Mouse (Mus musculus) liver, embryonic 15.5 days (tissue): ENCODE measurements at regions not wholly inside any gene's neighbourhood (a gene's known extent, or its start where the extent isn't known, plus 50 kb on each side); places are given as distances from the start of the nearest gene placed in this dataset.

Experiments
- ATAC-seq: fragments of 200-750 bp; cut with Nextera tagmentation; 2 replicates; pipeline ENCODE4 v1.8.0; 2017; ENCODE audit warnings: moderate number of reproducible peaks, mild to moderate bottlenecking, moderate library complexity; ENCODE audit not compliant: insufficient read depth
- H3K27ac ChIP-seq: fragments of 300-500 bp; sonication (generic); replicated peaks from 2 replicates; pipeline ENCODE4 v1.5.1; 2015; ENCODE audit warnings: mild to moderate bottlenecking, inconsistent platforms
- H3K27me3 ChIP-seq: fragments of 300-500 bp; sonication (generic); 2 replicates; pipeline ENCODE4 v1.6.1; 2015; ENCODE audit warnings: mild to moderate bottlenecking, inconsistent platforms
- H3K36me3 ChIP-seq: fragments of 300-500 bp; sonication (generic); replicated peaks from 2 replicates; pipeline ENCODE4 v1.6.1; 2015; ENCODE audit warnings: moderate library complexity, mild to moderate bottlenecking, inconsistent platforms
- H3K4me1 ChIP-seq: fragments of 300-500 bp; sonication (generic); replicated peaks from 2 replicates; pipeline ENCODE4 v1.6.1; 2015; ENCODE audit warnings: inconsistent platforms
- H3K4me2 ChIP-seq: fragments of 300-500 bp; sonication (generic); 2 replicates; pipeline ENCODE4 v1.6.1; 2015; ENCODE audit warnings: moderate library complexity, mild to moderate bottlenecking, inconsistent platforms
- H3K4me3 ChIP-seq: fragments of 300-500 bp; sonication (generic); replicated peaks from 2 replicates; pipeline ENCODE4 v1.5.1; 2015; ENCODE audit warnings: mild to moderate bottlenecking, inconsistent platforms
- H3K9ac ChIP-seq: fragments of 300-500 bp; sonication (generic); 2 replicates; pipeline ENCODE4 v1.6.1; 2015; ENCODE audit warnings: moderate library complexity, mild to moderate bottlenecking, inconsistent platforms
- H3K9me3 ChIP-seq: fragments of 300-500 bp; sonication (generic); replicated peaks from 2 replicates; pipeline ENCODE4 v1.6.1; 2016; ENCODE audit warnings: inconsistent platforms
- WGBS: fragments of 180-500 bp; shearing (Covaris S2); methylation state at CpG from one replicate; pipeline ENCODE4 v1.1.7; 2015; ENCODE audit warnings: mixed read lengths; ENCODE audit not compliant: insufficient replicate concordance; 5-methylcytosine and 5-hydroxymethylcytosine counted together

- Histone ChIP-seq H3K9me3 (no peaks in the 10 kb centered on the region), H3K27ac (no peak overlapping the region), H3K9ac (no peak overlapping the region), H3K36me3 (no peaks in the 10 kb centered on the region), H3K27me3 (no peaks in the 10 kb centered on the region), H3K4me1 (no peaks in the 10 kb centered on the region), H3K4me2 (no peak overlapping the region), H3K4me3 (no peak overlapping the region)
- no peak for ATAC-seq
- WGBS = 45% methylated on average over 8 of the region's 8 CpGs
Measured at GRCm38 (mm10) chr2:147791434-147791833, 255.3 kb downstream of the Foxa2 start.

DNA sequence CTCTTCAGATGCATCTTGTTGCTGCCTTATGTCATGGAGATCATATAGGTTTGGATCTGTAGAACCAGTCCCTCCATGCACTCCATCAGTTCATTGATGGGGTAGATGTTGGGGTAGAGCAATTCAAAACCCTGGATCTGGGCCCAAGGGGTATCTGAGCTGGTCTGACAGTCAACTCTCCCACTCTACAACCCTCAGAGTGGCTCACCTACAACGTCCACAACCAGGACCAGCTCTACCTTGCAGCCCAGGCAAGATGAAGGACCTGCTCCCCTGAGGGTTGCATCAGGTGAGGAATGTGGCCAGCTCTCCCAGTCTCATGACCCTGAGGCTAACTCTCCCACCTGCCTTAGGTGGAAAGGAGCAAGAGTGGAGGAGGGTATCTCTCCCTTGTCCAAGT, 256.9 kb downstream of the Foxa2 start:
- 42% methylated on average over 1 of the region's 1 CpGs for WGBS
- Histone ChIP-seq H3K9ac (no peak overlapping the region), H3K4me1 (no peaks in the 10 kb centered on the region), H3K4me2 (no peak overlapping the region), H3K27me3 (no peaks in the 10 kb centered on the region), H3K9me3 (no peaks in the 10 kb centered on the region), H3K4me3 (no peak overlapping the region), H3K27ac (no peak overlapping the region), H3K36me3 (no peaks in the 10 kb centered on the region)
- ATAC-seq = no peak

GRCm38 (mm10) chr2:147789268-147789667, 257.5 kb downstream of the Foxa2 start:
- Histone ChIP-seq H3K4me1 (no peaks in the 10 kb centered on the region), H3K4me3 (no peak overlapping the region), H3K27me3 (no peaks in the 10 kb centered on the region), H3K9ac (no peak overlapping the region), H3K36me3 (no peaks in the 10 kb centered on the region), H3K9me3 (no peaks in the 10 kb centered on the region), H3K4me2 (no peak overlapping the region), H3K27ac (no peak overlapping the region)
- 2% methylated on average over 3 of the region's 3 CpGs for WGBS
- ATAC-seq = no peak

DNA sequence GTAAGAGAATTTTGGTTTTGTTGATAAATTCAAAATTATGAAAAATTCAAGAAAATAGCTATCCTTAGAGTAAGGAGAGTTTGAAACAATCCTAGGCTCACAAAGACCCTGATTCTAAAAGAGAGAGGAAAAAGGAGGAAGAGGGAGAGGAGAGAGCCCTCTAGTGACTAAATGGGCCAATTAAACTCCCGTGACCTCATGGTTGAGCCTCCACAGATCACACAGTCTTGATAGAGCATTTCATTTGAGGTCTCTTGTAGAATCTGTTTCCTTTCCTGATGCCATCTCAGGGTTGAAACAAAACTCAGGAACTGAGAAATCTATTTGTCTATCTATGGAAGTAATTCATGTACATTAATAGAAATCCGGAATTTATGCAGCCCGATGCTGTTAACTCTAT, 258.8 kb downstream of the Foxa2 start:
- Histone ChIP-seq H3K36me3 (no peaks in the 10 kb centered on the region), H3K4me1 (no peaks in the 10 kb centered on the region), H3K4me2 (no peak overlapping the region), H3K9me3 (no peaks in the 10 kb centered on the region), H3K4me3 (no peak overlapping the region), H3K27ac (no peak overlapping the region), H3K9ac (no peak overlapping the region), H3K27me3 (no peaks in the 10 kb centered on the region)
- WGBS = 56% methylated on average over 3 of the region's 3 CpGs
- no peak for ATAC-seq

- Histone ChIP-seq H3K9me3 (no peaks in the 10 kb centered on the region), H3K4me1 (no peaks in the 10 kb centered on the region), H3K27me3 (no peaks in the 10 kb centered on the region), H3K27ac (no peak overlapping the region), H3K36me3 (no peaks in the 10 kb centered on the region), H3K9ac (no peak overlapping the region), H3K4me2 (no peak overlapping the region), H3K4me3 (no peak overlapping the region)
- WGBS = 53% methylated on average over 2 of the region's 2 CpGs
- ATAC-seq = no peak
Measured at GRCm38 (mm10) chr2:147782496-147782895, 264.3 kb downstream of the Foxa2 start.

- no peak for ATAC-seq
- H3K36me3 ChIP-seq = no peaks in the 10 kb centered on the region
- 43% methylated on average over 2 of the region's 2 CpGs for WGBS
- no peak overlapping the region for H3K9ac ChIP-seq
- H3K9me3 ChIP-seq = no peaks in the 10 kb centered on the region
- no peaks in the 10 kb centered on the region for H3K27me3 ChIP-seq
- H3K4me2 ChIP-seq = no peak overlapping the region
- H3K4me1 ChIP-seq = no peaks in the 10 kb centered on the region
- H3K27ac ChIP-seq = no peak overlapping the region
- no peak overlapping the region for H3K4me3 ChIP-seq
Measured at GRCm38 (mm10) chr2:147776316-147776715, 270.5 kb downstream of the Foxa2 start.

DNA sequence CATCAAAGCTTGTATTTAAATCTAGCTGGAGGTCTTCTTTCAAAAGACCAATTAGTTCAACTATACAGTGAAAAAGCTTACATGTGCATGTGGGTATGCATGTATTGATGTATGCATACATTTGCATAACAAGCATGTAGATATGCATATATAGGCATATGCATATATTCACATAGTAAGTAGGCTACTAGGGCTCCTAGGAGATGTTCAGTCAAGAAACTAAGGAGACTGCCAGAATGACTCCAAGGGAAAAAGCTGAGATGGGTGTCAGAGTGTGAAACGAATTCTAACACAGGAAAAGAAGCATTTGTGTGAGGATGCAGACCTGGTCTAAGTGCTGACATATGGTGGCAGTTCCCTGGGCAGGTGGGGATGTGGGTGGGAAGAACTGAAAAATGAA, 274.2 kb downstream of the Foxa2 start:
- no peak for ATAC-seq
- WGBS = 21% methylated on average over 1 of the region's 1 CpGs

GRCm38 (mm10) chr2:147753089-147753488, 293.7 kb downstream of the Foxa2 start:
- no peak overlapping the region for H3K9ac ChIP-seq
- no peaks in the 10 kb centered on the region for H3K4me1 ChIP-seq
- H3K9me3 ChIP-seq = no peaks in the 10 kb centered on the region
- no peak overlapping the region for H3K27ac ChIP-seq
- 39% methylated on average over 2 of the region's 2 CpGs for WGBS
- H3K27me3 ChIP-seq = no peaks in the 10 kb centered on the region
- H3K4me3 ChIP-seq = no peak overlapping the region
- no peak overlapping the region for H3K4me2 ChIP-seq
- H3K36me3 ChIP-seq = no peaks in the 10 kb centered on the region
- no peak for ATAC-seq

More for the DNA sequence above, 274.2 kb downstream of the Foxa2 start:
- no peak overlapping the region for H3K4me3 ChIP-seq
- H3K27ac ChIP-seq = no peak overlapping the region
- H3K4me1 ChIP-seq = no peaks in the 10 kb centered on the region
- no peak overlapping the region for H3K9ac ChIP-seq
- no peaks in the 10 kb centered on the region for H3K36me3 ChIP-seq
- H3K27me3 ChIP-seq = no peaks in the 10 kb centered on the region
- no peaks in the 10 kb centered on the region for H3K9me3 ChIP-seq
- H3K4me2 ChIP-seq = no peak overlapping the region

DNA sequence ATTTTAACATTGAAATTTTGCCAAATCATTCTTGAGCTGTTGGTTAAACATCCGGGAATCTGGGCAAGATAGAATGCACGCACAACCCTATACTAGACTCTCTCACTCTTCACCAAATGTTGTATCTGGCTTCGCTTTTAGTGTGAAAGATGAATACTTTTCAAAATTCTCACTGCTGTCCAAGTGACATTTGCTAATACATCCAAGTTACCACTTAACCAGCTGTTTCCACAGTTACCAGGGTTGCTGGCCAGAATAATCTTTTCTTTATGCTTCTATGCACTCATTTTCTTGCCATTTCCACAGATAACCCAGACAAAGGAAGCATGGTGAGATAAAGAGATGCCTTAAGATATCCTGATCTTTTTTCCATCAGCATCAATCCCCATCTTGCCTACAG, 294.9 kb downstream of the Foxa2 start:
- Histone ChIP-seq H3K27ac (no peak overlapping the region), H3K27me3 (no peaks in the 10 kb centered on the region), H3K36me3 (no peaks in the 10 kb centered on the region), H3K4me2 (no peak overlapping the region), H3K4me3 (no peak overlapping the region), H3K9me3 (no peaks in the 10 kb centered on the region), H3K4me1 (no peaks in the 10 kb centered on the region), H3K9ac (no peak overlapping the region)
- no peak for ATAC-seq
- WGBS = 55% methylated on average over 3 of the region's 3 CpGs

DNA sequence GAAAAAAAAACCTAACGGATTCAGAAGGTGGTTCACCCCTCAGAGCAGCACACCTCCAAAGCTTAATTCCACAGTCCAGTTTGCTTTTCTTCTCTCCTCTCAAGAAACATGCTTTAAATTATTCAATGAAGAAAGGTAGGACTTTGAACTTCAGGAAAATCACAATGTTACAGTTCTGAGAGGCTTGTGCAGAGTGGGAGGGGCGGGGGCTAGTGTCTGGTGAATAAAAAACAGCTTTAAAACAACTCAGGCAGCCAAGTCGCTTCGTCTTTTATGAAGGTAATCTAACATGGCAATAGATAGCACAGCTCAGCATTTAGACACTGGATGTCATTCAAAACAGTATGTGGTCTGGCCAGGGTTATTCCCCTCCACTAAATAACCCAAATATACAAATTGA, 298.8 kb downstream of the Foxa2 start:
- no peak overlapping the region for H3K4me3 ChIP-seq
- H3K4me1 ChIP-seq = no peaks in the 10 kb centered on the region
- no peaks in the 10 kb centered on the region for H3K36me3 ChIP-seq
- no peaks in the 10 kb centered on the region for H3K27me3 ChIP-seq
- no peak overlapping the region for H3K27ac ChIP-seq
- no peak overlapping the region for H3K4me2 ChIP-seq
- 41% methylated on average over 4 of the region's 4 CpGs for WGBS
- no peaks in the 10 kb centered on the region for H3K9me3 ChIP-seq
- no peak for ATAC-seq
- no peak overlapping the region for H3K9ac ChIP-seq

GRCm38 (mm10) chr2:147743908-147744307, 302.9 kb downstream of the Foxa2 start:
- Histone ChIP-seq H3K9me3 (no peaks in the 10 kb centered on the region), H3K4me3 (no peak overlapping the region), H3K4me2 (no peak overlapping the region), H3K27me3 (no peaks in the 10 kb centered on the region), H3K4me1 (no peaks in the 10 kb centered on the region), H3K9ac (no peak overlapping the region), H3K36me3 (no peaks in the 10 kb centered on the region), H3K27ac (no peak overlapping the region)
- ATAC-seq = no peak
- 46% methylated on average over 2 of the region's 2 CpGs for WGBS

DNA sequence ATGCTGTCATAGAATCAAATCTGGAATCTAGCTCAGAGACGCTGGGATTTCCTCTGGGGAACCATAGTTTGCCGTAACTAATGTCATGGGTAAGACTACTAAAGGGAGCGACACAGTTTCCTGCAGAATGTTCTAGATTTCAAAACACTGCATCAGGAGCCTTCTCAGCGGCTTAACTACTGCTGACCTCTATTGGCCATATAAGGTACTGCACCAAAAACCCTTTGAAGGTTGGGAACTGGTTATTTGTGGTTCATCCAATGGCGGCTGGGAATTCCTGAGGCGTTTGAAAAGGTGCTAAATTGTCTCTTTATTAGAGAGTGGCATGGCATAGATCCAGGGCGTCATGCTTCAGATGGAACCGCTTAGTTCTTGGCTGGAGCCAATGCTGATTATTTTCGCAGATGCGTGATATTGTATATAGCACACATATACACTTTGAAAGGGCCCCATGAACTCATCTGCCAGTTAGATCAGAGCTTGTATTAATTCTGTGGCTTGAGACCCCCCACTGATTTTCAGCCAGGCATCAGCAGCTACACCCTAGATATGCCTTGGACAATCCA, 308.4 kb downstream of the Foxa2 start:
- ATAC-seq = no peak
- H3K9ac ChIP-seq = no peak overlapping the region
- no peak overlapping the region for H3K4me3 ChIP-seq
- H3K4me1 ChIP-seq = no peaks in the 10 kb centered on the region
- 30% methylated on average over 10 of the region's 10 CpGs for WGBS
- H3K4me2 ChIP-seq = no peak overlapping the region
- H3K36me3 ChIP-seq = no peaks in the 10 kb centered on the region
- no peak overlapping the region for H3K27ac ChIP-seq
- no peaks in the 10 kb centered on the region for H3K27me3 ChIP-seq
- H3K9me3 ChIP-seq = no peaks in the 10 kb centered on the region
